Mouse (Mus musculus): Measurements from ENCODE around the gene Hmcn1.

GRCm38 (mm10) chr1:150551390-150551789 lies 441.8 kb downstream of the Hmcn1 start:
- no peak for TF ChIP-seq CTCF (IDR thresholded peaks at IDR 0.05; ENCODE audit: low read depth, low read length)
- TF ChIP-seq POLR2A (IDR thresholded peaks at IDR 0.05; ENCODE audit: extremely low read depth, insufficient read depth, low read length) = no peak
